Mouse (Mus musculus): ENCODE data around the gene Mre11a.

DNA sequence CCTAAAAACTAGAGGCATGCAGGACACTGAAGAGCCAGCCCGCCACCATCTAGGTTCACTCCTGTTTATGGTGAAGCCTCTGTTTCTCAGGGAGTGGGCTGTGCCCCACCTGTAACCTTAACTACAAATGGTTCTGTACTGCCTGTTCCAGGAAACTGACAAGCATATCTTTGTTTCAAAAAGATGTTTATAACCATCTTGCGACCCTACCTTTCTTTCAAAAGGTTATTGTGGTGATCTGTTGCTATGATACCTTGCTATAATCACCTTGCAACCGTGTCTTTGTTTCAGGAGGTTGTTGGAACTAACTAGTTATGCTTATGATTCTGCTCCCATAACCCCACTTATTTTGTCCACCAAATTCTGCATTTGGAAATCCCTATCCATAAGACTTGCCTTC lies 59.4 kb downstream of the Mre11a start:
- TF ChIP-seq POLR2A (IDR thresholded peaks at IDR 0.05; ENCODE audit: insufficient read length, low read depth) (no peak), E2F4 (IDR thresholded peaks at IDR 0.05; ENCODE audit: insufficient read depth) (no peak), USF1 (IDR thresholded peaks at IDR 0.05; ENCODE audit: low read depth) (no peak), CEBPB (IDR thresholded peaks at IDR 0.05; ENCODE audit: insufficient read depth, poor library complexity, severe bottlenecking) (no peak), POLR2AphosphoS2 (IDR thresholded peaks at IDR 0.05; ENCODE audit: insufficient read length, low read depth) (no peak), MAX (IDR thresholded peaks at IDR 0.05; ENCODE audit: low read depth) (no peak), SRF (IDR thresholded peaks at IDR 0.05; ENCODE audit: control insufficient read depth, insufficient read length, low read depth) (no peak), TCF12 (IDR thresholded peaks at IDR 0.05; ENCODE audit: insufficient read depth, poor library complexity, severe bottlenecking) (no peak)

Measured in myocyte (in vitro differentiated cells).